Mouse (Mus musculus): ENCODE measurements around the gene Mllt10.

GRCm38 (mm10) chr2:18051026-18051830 is 3.8 kb upstream of the Mllt10 start:
- TF ChIP-seq POLR2A (IDR thresholded peaks at IDR 0.05; ENCODE audit: control insufficient read depth, extremely low read depth, insufficient read depth, low read length, poor library complexity) (no peak), CTCF (IDR thresholded peaks at IDR 0.05; ENCODE audit: borderline replicate concordance, control insufficient read depth, extremely low read depth, insufficient read depth, low read length, poor library complexity) (no peak)
